In genomic region chr15:80366899-80367298, GRCm38 (mm10) we compare ENCODE assay signal across 8 mouse cellular contexts.
DNase-seq lines count a peak whose midpoint lies in the region; ATAC-seq and TF ChIP-seq lines count a peak whose summit lies in the region.
"Had no signal": no experiment of that assay in that cellular context is flagged by ENCODE, and none has a peak within 500 bp of the region (broad histone marks: within the 10 kb centered on the region; RNA-seq: fewer than 3 reads in every experiment).

No protein-coding gene starts in this region.

- H3K9me3 ChIP-seq in embryonic facial prominence, embryonic 14.5 days (ENCODE audit: control insufficient read depth, low read length), result no peaks in the 10 kb centered on the region
- H3K9me3 ChIP-seq in limb, embryonic 14.5 days (ENCODE audit: control insufficient read depth, low read length), result no peaks in the 10 kb centered on the region
- H3K9me3 ChIP-seq: megakaryocyte, embryonic 14.5 days had no signal

- DNase-seq in ovary, postnatal 36 days (ENCODE audit: low spot score), result peak; percentile 17
- no peak for DNase-seq in ovary, postnatal 10 days (ENCODE audit: low spot score)
- DNase-seq in embryonic facial prominence, embryonic 14.5 days (ENCODE audit: low spot score), result peak; percentile 78
- peak; percentile 22 for DNase-seq in limb, embryonic 14.5 days (ENCODE audit: low spot score)
- peak; percentile 26 for DNase-seq in yolk sac, embryonic 10.5 days (ENCODE audit: low spot score)
- DNase-seq in layer of hippocampus, postnatal 10 days (ENCODE audit: low spot score in 2 of 2), result no peak

- no peak overlapping the region for H3K27ac ChIP-seq in embryonic facial prominence, embryonic 14.5 days (replicated peaks; ENCODE audit: low read depth, low read length)
- no peak overlapping the region for H3K27ac ChIP-seq in limb, embryonic 14.5 days (replicated peaks; ENCODE audit: low read depth, low read length)

- 29% methylated on average over 16 of the region's 16 CpGs for WGBS in embryonic facial prominence, embryonic 14.5 days
- WGBS in limb, embryonic 14.5 days, result 12% methylated on average over 16 of the region's 16 CpGs

- H3K4me1 ChIP-seq in embryonic facial prominence, embryonic 14.5 days (ENCODE audit: control insufficient read depth, insufficient read depth, low read length), result no peaks in the 10 kb centered on the region
- peaks cover 9% of the 10 kb centered on the region for H3K4me1 ChIP-seq in limb, embryonic 14.5 days (ENCODE audit: control insufficient read depth, insufficient read depth, low read length)

- H3K9ac ChIP-seq in embryonic facial prominence, embryonic 14.5 days (ENCODE audit: low read depth, low read length), result no peak overlapping the region
- no peak overlapping the region for H3K9ac ChIP-seq in limb, embryonic 14.5 days (ENCODE audit: low read depth, low read length, severe bottlenecking)

- no peak overlapping the region for H3K4me3 ChIP-seq in embryonic facial prominence, embryonic 14.5 days (ENCODE audit: low read depth, low read length)
- H3K4me3 ChIP-seq in limb, embryonic 14.5 days (replicated peaks; ENCODE audit: low read length), result no peak overlapping the region
- H3K4me3 ChIP-seq: megakaryocyte, embryonic 14.5 days had no signal

- ATAC-seq in embryonic facial prominence, embryonic 14.5 days (ENCODE audit: low read depth), result peak; percentile 56; the same call in 1 of the 2 replicates
- ATAC-seq in limb, embryonic 14.5 days (ENCODE audit: low FRiP score, low read depth), result peak; percentile 76
- ATAC-seq in erythroid progenitor cell, adult 5-6 weeks (replicated peaks; ENCODE audit: low FRiP score, poor library complexity, severe bottlenecking), result no peak

- H3K27me3 ChIP-seq in embryonic facial prominence, embryonic 14.5 days (replicated peaks; ENCODE audit: control insufficient read depth, insufficient read depth, low read length), result no peaks in the 10 kb centered on the region; the same call in 1 of the 2 replicates
- no peaks in the 10 kb centered on the region for H3K27me3 ChIP-seq in limb, embryonic 14.5 days (ENCODE audit: control insufficient read depth, insufficient read depth, low read length)

- no peak for TF ChIP-seq POLR2A in limb, embryonic 14.5 days (IDR thresholded peaks at IDR 0.05; ENCODE audit: borderline replicate concordance, extremely low read depth, insufficient read depth, insufficient read length)

- no peak overlapping the region for H3K4me2 ChIP-seq in embryonic facial prominence, embryonic 14.5 days (ENCODE audit: low read depth, low read length)
- H3K4me2 ChIP-seq in limb, embryonic 14.5 days (replicated peaks; ENCODE audit: low read depth, low read length, severe bottlenecking), result no peak overlapping the region

- no peaks in the 10 kb centered on the region for H3K36me3 ChIP-seq in embryonic facial prominence, embryonic 14.5 days (ENCODE audit: control insufficient read depth, insufficient read depth, low read length)
- H3K36me3 ChIP-seq in limb, embryonic 14.5 days (ENCODE audit: control insufficient read depth, insufficient read depth, low read length), result no peaks in the 10 kb centered on the region

Comparison
In these comparisons a context has a peak if more than half of its experiments do, and no peak if none do; other contexts are left out.
1. DNase-seq: peak in ovary, postnatal 36 days (single experiment), embryonic facial prominence, embryonic 14.5 days (single experiment), limb, embryonic 14.5 days (single experiment) and yolk sac, embryonic 10.5 days (single experiment); none in ovary, postnatal 10 days (single experiment) and layer of hippocampus, postnatal 10 days (0 of 2).